Mouse (Mus musculus) thymus, postnatal 0 days (tissue): ENCODE data around the gene Tex26. TPM values are rescaled to one million over a fixed set of nuclear protein-coding genes. Genes with fewer than 3 reads are reported as not detected.

Experiments
- DNase-seq: peaks from one replicate; pipeline ENCODE4 v3.0.0-alpha.2; 2015; ENCODE audit warnings: low spot score
- polyA plus RNA-seq: library from polyadenylated mRNA; unstranded; fragments of >200 nt; fragmentation: Nextera tagmentation; extraction: Ambion mirVana; gene quantifications from 2 replicates; pipeline ENCODE4 v1.2.1, GENCODE M21; 2015

The Tex26 gene
- 0.44 and 0.91 TPM in 2 replicates for polyA plus RNA-seq

DNA sequence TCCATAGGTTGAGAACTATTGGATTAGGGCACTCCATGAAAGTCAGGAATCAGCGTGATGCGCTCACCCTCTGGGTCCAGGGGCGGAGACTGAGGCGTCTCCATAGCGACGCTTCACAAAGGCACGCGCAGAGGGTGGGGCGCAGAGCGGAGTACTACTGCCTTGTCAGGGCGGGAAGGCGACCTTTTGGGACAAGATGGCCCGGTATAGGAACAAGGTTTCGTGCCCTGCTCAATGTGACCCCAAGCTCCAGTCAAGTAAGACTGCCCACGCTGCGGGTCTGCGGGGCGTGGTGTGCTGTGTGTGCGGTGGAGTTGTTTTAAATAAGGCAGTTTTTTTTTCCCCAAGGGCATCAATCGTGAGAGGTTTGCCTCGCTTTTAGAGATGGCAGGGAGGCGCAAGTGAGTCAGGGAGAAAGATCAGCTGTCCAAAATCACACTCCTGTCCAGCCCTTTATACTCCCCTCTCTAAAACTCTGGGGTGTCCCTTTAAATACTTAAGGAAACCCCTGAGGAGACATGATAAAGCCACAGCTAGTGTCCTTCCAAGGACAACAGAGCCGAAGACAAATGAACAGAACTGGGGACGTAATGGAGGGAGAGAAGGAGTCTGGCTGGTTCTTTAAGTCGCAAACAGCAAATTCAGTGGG is at the start of gene Tex26:
Gene Tex26, plus strand, starts transcription at position 130 of the 649 bp plus-strand sequence.
- DNase-seq, result peak; percentile 79

- peak; percentile 53 for DNase-seq
Observed at GRCm38 (mm10) chr5:149391574-149392375, 47.7 kb upstream of the Tex26 start.

DNA sequence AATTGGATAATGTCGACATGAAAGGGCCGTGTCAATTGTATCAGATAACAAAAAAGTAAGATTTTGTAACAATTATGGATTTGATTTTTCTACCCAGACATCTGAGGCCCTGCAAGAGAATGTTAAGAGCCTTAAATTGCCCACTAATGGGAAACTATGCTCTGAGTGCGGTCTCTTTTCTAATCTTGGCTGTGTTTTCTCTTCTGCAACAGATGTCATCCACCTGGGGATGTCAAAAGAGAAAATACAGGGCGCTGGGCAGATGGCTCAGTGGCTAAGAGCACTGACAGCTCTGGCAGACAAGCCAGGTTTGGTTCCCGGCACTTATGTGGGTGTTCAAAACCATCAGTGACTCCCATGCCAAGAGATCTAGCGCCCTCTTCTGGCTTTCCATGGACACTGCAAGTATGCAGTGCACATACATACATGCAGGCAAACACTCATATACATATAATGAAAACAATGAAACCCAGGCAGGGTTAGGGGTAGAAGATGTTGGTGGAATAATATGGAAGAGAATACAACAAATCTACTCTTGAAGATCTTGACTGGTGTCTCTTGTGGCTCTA is 47.0 kb upstream of the Tex26 start:
- DNase-seq, result no peak

DNA sequence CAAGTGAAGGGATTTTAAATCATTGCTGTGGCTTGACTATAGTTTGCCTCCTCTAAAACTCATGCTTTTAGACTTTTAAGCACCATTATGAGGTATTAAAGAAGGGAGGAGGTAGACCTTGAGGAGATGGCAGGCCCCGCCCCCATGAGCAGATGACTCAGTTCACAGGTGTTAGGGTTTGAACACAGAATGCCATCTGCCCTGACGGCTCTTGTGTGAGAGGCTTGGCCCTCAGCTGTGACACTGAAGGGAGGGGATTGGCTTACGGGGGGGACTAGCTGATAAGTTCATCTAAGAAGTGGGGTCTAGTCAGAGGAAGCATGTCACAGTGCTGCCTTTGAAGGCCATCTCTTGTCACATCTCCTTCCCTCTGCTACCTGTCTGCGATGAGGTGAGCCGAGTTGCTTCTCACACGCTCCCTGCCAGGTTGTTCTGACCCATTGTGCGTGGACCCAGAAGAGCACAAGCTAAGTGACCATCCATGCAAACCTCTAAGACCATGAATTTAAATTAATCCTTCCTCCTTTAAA is 37.9 kb upstream of the Tex26 start:
- DNase-seq, result peak; percentile 68

GRCm38 (mm10) chr5:149402029-149402428 is 37.4 kb upstream of the Tex26 start:
- no peak for DNase-seq

- no peak for DNase-seq
Observed at GRCm38 (mm10) chr5:149403386-149403785, 36.1 kb upstream of the Tex26 start.

- no peak for DNase-seq
Observed at GRCm38 (mm10) chr5:149404710-149405109, 34.8 kb upstream of the Tex26 start.

DNA sequence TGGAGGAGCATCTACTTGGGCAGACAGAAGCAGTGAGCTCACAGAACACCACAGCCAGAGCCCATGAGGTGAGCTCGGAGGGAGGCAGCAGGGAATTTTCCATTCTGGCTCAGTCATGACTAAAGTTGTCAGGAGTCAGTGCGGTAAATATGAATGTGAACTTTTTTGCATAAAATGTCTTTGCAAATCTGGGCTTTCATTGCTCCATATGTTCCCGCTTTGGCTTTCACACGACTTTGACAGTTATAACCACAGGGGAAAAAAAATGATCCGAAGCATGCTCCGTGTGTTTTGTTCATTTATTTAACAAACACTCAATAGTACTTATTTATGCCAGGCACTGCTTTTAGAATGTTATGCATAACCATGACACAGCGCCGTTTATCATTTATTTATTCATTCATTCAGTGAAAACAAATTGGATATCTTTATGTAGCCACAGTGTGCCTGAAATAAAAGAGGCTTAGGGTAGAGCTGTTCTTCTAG is 32.6 kb upstream of the Tex26 start:
- no peak for DNase-seq

- DNase-seq, result no peak
Observed at GRCm38 (mm10) chr5:149409502-149409901, 30.0 kb upstream of the Tex26 start.

GRCm38 (mm10) chr5:149411509-149412193 is 27.8 kb upstream of the Tex26 start, which contains the start of gene Medag:
TSS of gene Medag (plus strand) at chr5:149411749.
- no peak for DNase-seq

GRCm38 (mm10) chr5:149412194-149412575 is 27.3 kb upstream of the Tex26 start:
- no peak for DNase-seq

GRCm38 (mm10) chr5:149412671-149413070 is 26.8 kb upstream of the Tex26 start:
- no peak for DNase-seq

GRCm38 (mm10) chr5:149414369-149415167 is 24.9 kb upstream of the Tex26 start:
- DNase-seq, result no peak

- peak; percentile 60 for DNase-seq
Observed at GRCm38 (mm10) chr5:149417381-149417780, 22.1 kb upstream of the Tex26 start.

GRCm38 (mm10) chr5:149426525-149426924 is 12.9 kb upstream of the Tex26 start:
- no peak for DNase-seq

- peak; percentile 48 for DNase-seq
Observed at GRCm38 (mm10) chr5:149427277-149428060, 12.0 kb upstream of the Tex26 start.

GRCm38 (mm10) chr5:149428347-149428746 is 11.1 kb upstream of the Tex26 start:
- DNase-seq, result peak; percentile 92

DNA sequence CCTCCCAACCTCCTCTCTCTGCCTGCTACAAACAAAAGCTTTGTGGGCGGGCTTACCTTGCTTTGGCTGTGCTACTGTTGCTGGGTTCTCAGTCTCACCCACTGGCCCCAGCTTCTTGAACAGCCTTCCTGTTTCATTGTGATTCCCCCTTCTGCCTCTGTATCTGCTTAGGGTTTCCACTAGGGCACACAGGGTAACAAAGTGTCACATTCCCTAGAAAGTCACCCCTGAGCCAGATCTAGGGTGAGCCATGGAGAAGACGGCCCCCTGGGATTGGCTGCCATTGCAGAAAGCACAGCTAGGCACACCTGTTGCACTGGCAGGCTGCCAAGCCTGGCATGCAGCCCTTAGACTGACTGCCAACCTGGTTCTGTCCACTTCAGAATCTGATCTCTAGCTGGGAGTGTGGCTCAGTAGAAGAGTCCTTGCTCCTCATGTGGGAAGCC is 10.6 kb upstream of the Tex26 start:
- peak; percentile 86 for DNase-seq

DNA sequence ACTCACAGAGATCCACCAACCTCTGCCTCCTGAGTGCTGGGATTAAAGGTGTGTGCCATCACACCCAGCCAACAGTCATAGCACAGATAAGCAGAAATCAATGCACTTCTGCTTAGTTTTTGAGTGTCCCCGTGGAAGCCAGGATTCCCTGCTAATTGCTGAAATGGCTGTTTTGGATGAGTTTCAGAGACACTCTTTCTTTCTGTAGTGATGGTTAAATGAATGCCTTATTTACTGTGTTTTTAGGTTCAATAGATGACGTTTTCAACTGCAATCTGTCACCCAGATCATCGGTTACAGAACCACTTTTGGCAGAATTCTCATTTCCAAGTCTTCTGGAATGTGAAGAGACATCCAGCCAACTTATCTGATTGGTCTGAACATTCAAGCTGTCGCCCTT is 9.9 kb upstream of the Tex26 start:
- DNase-seq, result no peak
